Mouse (Mus musculus) stomach, embryonic 16.5 days (tissue): ENCODE data around the gene Aph1a. TPM values are rescaled to one million over a fixed set of nuclear protein-coding genes. Genes with fewer than 3 reads are reported as not detected.

Experiments used
- ATAC-seq: fragments of 200-750 bp; cut with Nextera tagmentation; 2 replicates; pipeline ENCODE4 v1.8.0; 2017; ENCODE audit warnings: moderate number of reproducible peaks, moderate TSS enrichment; ENCODE audit not compliant: insufficient read depth, low FRiP score
- H3K27ac ChIP-seq: fragments of 300-500 bp; sonication (generic); 2 replicates; pipeline ENCODE4 v1.5.1; 2014; ENCODE audit warnings: low read length
- H3K27me3 ChIP-seq: fragments of 300-500 bp; sonication (generic); 2 replicates; pipeline ENCODE4 v1.6.1; 2014; ENCODE audit warnings: low read length, control low read depth, mixed read lengths; ENCODE audit not compliant: control insufficient read depth, insufficient read depth
- H3K36me3 ChIP-seq: fragments of 300-500 bp; sonication (generic); 2 replicates; pipeline ENCODE4 v1.6.1; 2014; ENCODE audit warnings: low read length; ENCODE audit not compliant: control insufficient read depth, insufficient read depth
- H3K4me1 ChIP-seq: fragments of 300-500 bp; sonication (generic); 2 replicates; pipeline ENCODE4 v1.6.1; 2014; ENCODE audit warnings: low read length, control low read depth, mixed read lengths; ENCODE audit not compliant: control insufficient read depth, insufficient read depth
- H3K4me2 ChIP-seq: fragments of 300-500 bp; sonication (generic); 2 replicates; pipeline ENCODE4 v1.6.1; 2014; ENCODE audit warnings: low read depth, low read length, mixed read lengths
- H3K4me3 ChIP-seq: fragments of 300-500 bp; sonication (generic); replicated peaks from 2 replicates; pipeline ENCODE4 v1.5.1; 2014; ENCODE audit warnings: mild to moderate bottlenecking, low read length
- H3K9ac ChIP-seq: fragments of 300-500 bp; sonication (generic); 2 replicates; pipeline ENCODE4 v1.6.1; 2014; ENCODE audit warnings: low read length
- H3K9me3 ChIP-seq: fragments of 300-500 bp; sonication (generic); replicated peaks from 2 replicates; pipeline ENCODE4 v1.6.1; 2016; ENCODE audit warnings: low read length, control low read depth; ENCODE audit not compliant: control insufficient read depth
- WGBS: fragments of 180-500 bp; shearing (Covaris S2); extraction: QIAGEN DNeasy Blood & Tissue Kit; methylation state at CpG from one replicate; pipeline ENCODE4 v1.1.7; 2014; 5-methylcytosine and 5-hydroxymethylcytosine counted together
- polyA plus RNA-seq: library from polyadenylated mRNA; unstranded; fragments of >200 nt; fragmentation: Nextera tagmentation; extraction: Ambion mirVana; gene quantifications from 2 replicates; pipeline ENCODE4 v1.2.1, GENCODE M21; 2015

Aph1a gene
- polyA plus RNA-seq, 1 experiment from 2014 or later, result 33.9 TPM

- no peak overlapping the region for H3K4me2 ChIP-seq
- no peaks in the 10 kb centered on the region for H3K9me3 ChIP-seq
- no peaks in the 10 kb centered on the region for H3K27me3 ChIP-seq
- ATAC-seq, result no peak
- no peak overlapping the region for H3K27ac ChIP-seq
- 62% methylated on average over 4 of the region's 4 CpGs for WGBS
- H3K4me3 ChIP-seq, result no peak overlapping the region
- H3K36me3 ChIP-seq, result no peaks in the 10 kb centered on the region
- H3K4me1 ChIP-seq, result no peaks in the 10 kb centered on the region
- no peak overlapping the region for H3K9ac ChIP-seq
Observed at GRCm38 (mm10) chr3:95924185-95924584, 30.4 kb downstream of the Aph1a start.

GRCm38 (mm10) chr3:95925087-95925486, 31.3 kb downstream of the Aph1a start:
- Histone ChIP-seq H3K9me3 (no peaks in the 10 kb centered on the region), H3K4me3 (no peak overlapping the region), H3K4me2 (no peak overlapping the region), H3K4me1 (no peaks in the 10 kb centered on the region), H3K36me3 (no peaks in the 10 kb centered on the region), H3K27ac (no peak overlapping the region), H3K9ac (no peak overlapping the region), H3K27me3 (no peaks in the 10 kb centered on the region)
- ATAC-seq, result no peak
- WGBS, result 74% methylated on average over 5 of the region's 5 CpGs

- ATAC-seq, result no peak
- no peaks in the 10 kb centered on the region for H3K36me3 ChIP-seq
- peak overlapping the region; percentile 75 for H3K9ac ChIP-seq
- H3K4me2 ChIP-seq, result peak overlapping the region; percentile 85
- H3K4me1 ChIP-seq, result peaks cover 4% of the 10 kb centered on the region; the same call in 1 of the 2 replicates
- H3K9me3 ChIP-seq, result no peaks in the 10 kb centered on the region
- H3K27ac ChIP-seq, result peak overlapping the region; percentile 76
- H3K4me3 ChIP-seq, result peak overlapping the region; percentile 97
- H3K27me3 ChIP-seq, result no peaks in the 10 kb centered on the region
- 54% methylated on average over 6 of the region's 6 CpGs for WGBS
Observed at GRCm38 (mm10) chr3:95928261-95928657, 34.5 kb downstream of the Aph1a start.

- H3K4me1 ChIP-seq, result peaks cover 4% of the 10 kb centered on the region; the same call in 1 of the 2 replicates
- no peaks in the 10 kb centered on the region for H3K9me3 ChIP-seq
- H3K36me3 ChIP-seq, result peaks cover 3% of the 10 kb centered on the region; the same call in 1 of the 2 replicates
- no peaks in the 10 kb centered on the region for H3K27me3 ChIP-seq
- peak; percentile 100 for ATAC-seq
- H3K27ac ChIP-seq, result peak within 1 kb of the TSS; percentile 94
- H3K9ac ChIP-seq, result peak within 1 kb of the TSS; percentile 96
- peak within 1 kb of the TSS; percentile 97 for H3K4me3 ChIP-seq
- WGBS, result under 1% methylated on average over 49 of the region's 49 CpGs
- peak within 1 kb of the TSS; percentile 85 for H3K4me2 ChIP-seq
Observed at GRCm38 (mm10) chr3:95928658-95929503, 35.1 kb downstream of the Aph1a start, which contains the start of gene Anp32e. Gene Anp32e, plus strand, starts transcription at chr3:95929246.

GRCm38 (mm10) chr3:95929581-95930470, 36.1 kb downstream of the Aph1a start:
- peaks cover 6% of the 10 kb centered on the region; the same call in 1 of the 2 replicates for H3K36me3 ChIP-seq
- peaks cover 4% of the 10 kb centered on the region; the same call in 1 of the 2 replicates for H3K4me1 ChIP-seq
- peak overlapping the region; percentile 94 for H3K27ac ChIP-seq
- H3K4me2 ChIP-seq, result peak overlapping the region; percentile 78
- under 1% methylated on average over 105 of the region's 105 CpGs for WGBS
- H3K4me3 ChIP-seq, result peak overlapping the region; percentile 97
- H3K9me3 ChIP-seq, result no peaks in the 10 kb centered on the region
- H3K27me3 ChIP-seq, result no peaks in the 10 kb centered on the region
- peak overlapping the region; percentile 96 for H3K9ac ChIP-seq
- ATAC-seq, result peak; percentile 4; the same call in 1 of the 2 replicates

- WGBS, result 1% methylated on average over 5 of the region's 5 CpGs
- peak overlapping the region; percentile 97 for H3K4me3 ChIP-seq
- H3K27ac ChIP-seq, result peak overlapping the region; percentile 94
- H3K36me3 ChIP-seq, result peaks cover 6% of the 10 kb centered on the region; the same call in 1 of the 2 replicates
- no peaks in the 10 kb centered on the region for H3K9me3 ChIP-seq
- no peak for ATAC-seq
- H3K4me1 ChIP-seq, result peaks cover 4% of the 10 kb centered on the region; the same call in 1 of the 2 replicates
- peak overlapping the region; percentile 96 for H3K9ac ChIP-seq
- H3K27me3 ChIP-seq, result no peaks in the 10 kb centered on the region
- peak overlapping the region; percentile 78 for H3K4me2 ChIP-seq
Observed at GRCm38 (mm10) chr3:95930471-95930789, 36.7 kb downstream of the Aph1a start.

GRCm38 (mm10) chr3:95931471-95931870, 37.7 kb downstream of the Aph1a start:
- no peak overlapping the region for H3K9ac ChIP-seq
- H3K27ac ChIP-seq, result no peak overlapping the region
- H3K4me1 ChIP-seq, result peaks cover 4% of the 10 kb centered on the region; the same call in 1 of the 2 replicates
- peaks cover 6% of the 10 kb centered on the region; the same call in 1 of the 2 replicates for H3K36me3 ChIP-seq
- H3K27me3 ChIP-seq, result no peaks in the 10 kb centered on the region
- WGBS, result 82% methylated on average over 1 of the region's 1 CpGs
- H3K9me3 ChIP-seq, result no peaks in the 10 kb centered on the region
- ATAC-seq, result no peak
- no peak overlapping the region for H3K4me3 ChIP-seq
- no peak overlapping the region for H3K4me2 ChIP-seq

- Histone ChIP-seq H3K9me3 (no peaks in the 10 kb centered on the region), H3K27me3 (no peaks in the 10 kb centered on the region), H3K27ac (no peak overlapping the region), H3K4me1 (peaks cover 4% of the 10 kb centered on the region; the same call in 1 of the 2 replicates), H3K9ac (no peak overlapping the region), H3K36me3 (peaks cover 6% of the 10 kb centered on the region; the same call in 1 of the 2 replicates), H3K4me2 (no peak overlapping the region), H3K4me3 (no peak overlapping the region)
- WGBS, result 58% methylated on average over 1 of the region's 1 CpGs
- no peak for ATAC-seq
Observed at GRCm38 (mm10) chr3:95932157-95932556, 38.4 kb downstream of the Aph1a start.
